Mouse (Mus musculus) kidney, adult 2 months (tissue): Measurements from ENCODE around the gene 4930544G11Rik. TPM values are rescaled to one million over a fixed set of nuclear protein-coding genes. Genes with fewer than 3 reads are reported as not detected.

Experiments used
- DNase-seq: peaks from one replicate; pipeline ENCODE4 v3.0.0; 2021
- H3K27ac ChIP-seq: fragments of 200-500 bp; 2 replicates; pipeline ENCODE4 v1.5.1; 2012; ENCODE audit warnings: low read depth, low read length, control low read depth, inconsistent platforms; ENCODE audit not compliant: insufficient read depth
- H3K27me3 ChIP-seq: fragments of 200-500 bp; replicated peaks from 2 replicates; pipeline ENCODE4 v1.6.1; 2012; ENCODE audit warnings: mild to moderate bottlenecking, moderate library complexity, low read length, inconsistent platforms; ENCODE audit not compliant: control insufficient read depth, insufficient read depth
- H3K36me3 ChIP-seq: fragments of 200-500 bp; 2 replicates; pipeline ENCODE4 v1.6.1; 2012; ENCODE audit warnings: mild to moderate bottlenecking, moderate library complexity, low read length, inconsistent platforms; ENCODE audit not compliant: control insufficient read depth, insufficient read depth
- H3K4me1 ChIP-seq: fragments of 200-500 bp; 2 replicates; pipeline ENCODE4 v1.6.1; 2011; ENCODE audit warnings: low read length; ENCODE audit not compliant: control insufficient read depth, insufficient read depth
- H3K4me3 ChIP-seq: fragments of 200-500 bp; 2 replicates; pipeline ENCODE4 v1.5.1; 2011; ENCODE audit warnings: mild to moderate bottlenecking, low read depth, low read length, control low read depth; ENCODE audit not compliant: insufficient read depth
- CTCF ChIP-seq: fragments of 200-500 bp; conservative IDR thresholded peaks from 2 replicates; pipeline ENCODE4 v1.5.1; 2011; ENCODE audit warnings: low read depth, mild to moderate bottlenecking, control low read depth, low read length, moderate library complexity, mixed read lengths; ENCODE audit not compliant: insufficient read depth, insufficient read length
- POLR2A ChIP-seq: fragments of 200-500 bp; IDR thresholded peaks from one replicate; pipeline ENCODE4 v1.6.1; 2011; ENCODE audit warnings: low read depth, low read length, control low read depth
- polyA plus RNA-seq: library from polyadenylated mRNA; depleted of rRNA; stranded (reverse); fragments of >200 nt; gene quantifications from 2 replicates; pipeline ENCODE4 v1.2.3, GENCODE M21; 2012; rRNA removed

The 4930544G11Rik gene
- polyA plus RNA-seq, 1 experiment, result 0.05 TPM

GRCm38 (mm10) chr6:65998343-65998742, 45.9 kb downstream of the 4930544G11Rik start:
- Histone ChIP-seq H3K27me3 (no peaks in the 10 kb centered on the region), H3K4me3 (no peak overlapping the region), H3K36me3 (no peaks in the 10 kb centered on the region), H3K4me1 (no peaks in the 10 kb centered on the region), H3K27ac (no peak overlapping the region)
- DNase-seq, result no peak
- TF ChIP-seq CTCF (no peak), POLR2A (no peak)

Other genes starting within 250 kb of the 4930544G11Rik start
- gene Prdm5, start 173.6 kb upstream of the 4930544G11Rik start, polyA plus RNA-seq, result 2.7 and 3.3 TPM in 2 replicates